Mouse (Mus musculus) spleen, postnatal 36 days (tissue): ENCODE results near the gene AC170998.1.
"Not testable (repeated sequence)": the region's sequence is repeated elsewhere in the genome, so short reads cannot be mapped to it uniquely, and the experiment has no call there.

Source experiments
- DNase-seq, 2 experiments: peaks; one replicate each; pipeline ENCODE4 v3.0.0; 2022; ENCODE audit warnings: low spot score in 2 of 2, mixed read lengths in 1 of 2

Gene AC170998.1

DNA sequence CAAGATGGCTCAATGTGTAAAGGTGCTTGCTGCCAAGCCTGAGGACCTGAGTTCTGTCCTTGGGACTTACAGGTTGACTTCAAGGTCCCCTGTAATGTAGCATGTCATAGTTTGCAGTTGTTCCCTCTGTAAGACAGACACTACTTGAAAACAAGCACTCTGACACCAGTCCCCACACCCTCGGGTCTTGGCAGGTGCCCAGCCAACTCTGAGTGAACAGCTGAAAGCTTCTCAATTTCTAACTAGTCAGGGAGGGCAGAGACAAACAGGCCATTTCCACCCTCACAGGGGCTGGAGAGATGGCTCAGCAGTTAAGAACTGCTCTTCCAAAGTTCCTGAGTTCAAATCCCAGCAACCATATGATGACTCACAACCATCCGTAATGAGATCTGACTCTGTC, 31.6 kb downstream of the AC170998.1 start:
- no peak for DNase-seq

DNA sequence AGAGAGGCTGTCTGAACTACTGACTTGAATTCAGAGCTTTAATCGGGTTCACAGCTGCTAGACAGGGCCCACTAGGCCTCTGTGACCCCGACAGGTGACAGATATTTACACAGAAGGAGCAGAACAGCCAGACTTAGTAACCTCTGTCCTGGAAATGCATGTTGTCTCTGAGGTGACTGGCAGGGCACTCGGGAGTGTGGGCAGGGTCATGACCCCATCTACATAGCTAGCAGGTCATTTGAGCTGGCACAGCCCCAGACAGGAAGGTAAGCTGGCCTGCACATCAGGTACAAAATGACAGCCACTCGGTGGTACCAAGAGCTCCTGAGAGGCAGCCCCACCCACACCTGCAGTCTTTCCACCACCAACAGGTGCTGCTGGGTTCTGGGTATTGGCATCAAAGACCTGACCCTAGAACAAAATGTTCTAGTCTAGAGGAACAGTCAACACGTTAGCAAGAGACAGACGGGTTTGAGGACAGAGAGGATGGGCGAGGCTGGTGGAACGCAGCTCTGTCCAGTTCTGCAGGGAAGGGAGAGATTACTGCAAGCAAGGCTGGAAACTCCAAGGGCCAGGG, 34.9 kb downstream of the AC170998.1 start:
- no peak for DNase-seq

DNA sequence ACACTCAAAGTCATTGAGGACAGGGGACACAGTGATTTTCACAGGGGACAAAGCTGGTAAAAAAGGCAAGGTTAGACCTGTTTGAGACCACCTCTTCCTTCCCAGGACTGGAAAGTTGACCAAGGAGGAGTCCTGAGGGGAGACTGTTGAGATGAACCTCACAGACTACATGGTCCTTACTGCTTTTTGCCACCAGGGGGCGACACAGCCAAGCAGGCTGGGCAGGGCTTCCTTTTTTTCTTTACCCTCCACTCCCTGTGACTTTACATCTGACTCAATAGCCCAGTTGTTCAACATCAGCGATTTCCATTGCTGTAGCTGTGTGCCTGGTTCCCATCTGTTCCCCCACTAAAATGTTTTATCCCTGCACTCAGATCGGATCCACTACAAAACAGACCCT, 36.0 kb downstream of the AC170998.1 start:
- DNase-seq = peak; percentile 60 to 69

DNA sequence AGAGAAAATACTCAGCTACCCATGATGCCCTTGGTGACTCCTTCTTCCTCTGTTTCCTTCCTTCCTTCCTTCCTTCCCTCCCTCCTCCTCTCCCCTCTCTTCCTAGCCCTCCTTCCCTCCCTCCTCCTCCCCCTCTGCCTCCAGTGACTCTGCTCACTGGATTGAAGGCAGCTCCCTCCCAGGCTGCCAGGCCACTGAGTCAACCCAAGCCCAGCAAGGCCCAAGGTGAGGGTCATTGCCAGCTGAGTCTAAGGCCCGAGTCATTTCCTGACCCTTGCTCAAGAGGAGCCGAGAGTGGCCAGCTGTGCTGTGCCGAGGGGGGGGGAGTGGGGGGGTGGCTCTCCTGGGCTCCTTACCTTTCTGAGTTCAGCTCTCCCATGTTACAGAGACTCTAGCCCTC, 40.3 kb downstream of the AC170998.1 start:
- DNase-seq = no peak

DNA sequence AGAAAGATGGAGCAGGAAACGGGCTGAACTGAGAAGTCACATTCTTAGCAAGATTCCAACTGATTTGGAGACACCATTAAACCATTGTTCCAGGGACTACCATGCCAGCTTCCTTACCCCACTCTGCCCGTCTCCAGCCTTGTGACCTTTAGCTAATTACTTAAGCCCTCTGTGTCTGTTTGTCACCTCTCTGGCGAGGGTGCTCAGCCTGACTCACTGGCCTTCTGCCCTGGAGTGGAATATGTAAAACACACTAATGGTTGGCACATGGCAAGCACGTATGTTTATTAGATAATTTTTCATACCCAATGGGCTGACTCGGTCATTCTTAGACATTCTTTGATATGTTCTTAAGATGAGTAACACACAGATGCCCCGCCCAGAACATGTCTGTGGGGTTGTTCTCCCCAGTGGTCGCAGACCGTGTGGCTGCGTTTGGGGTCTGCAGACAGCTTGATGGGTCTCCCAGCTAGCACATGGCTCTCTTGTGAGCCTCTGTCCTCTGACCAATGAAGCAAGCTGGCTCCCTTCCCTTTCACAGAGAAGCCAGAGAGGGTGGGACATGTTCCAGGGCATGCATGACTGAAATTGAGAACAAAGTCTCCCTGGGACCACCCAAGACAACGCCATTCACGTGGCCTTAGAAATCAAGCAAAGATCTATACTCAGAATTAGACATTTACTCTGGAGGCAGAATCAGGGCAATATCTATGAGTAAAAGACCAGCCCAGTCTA, 41.1 kb downstream of the AC170998.1 start:
- no peak for DNase-seq

DNA sequence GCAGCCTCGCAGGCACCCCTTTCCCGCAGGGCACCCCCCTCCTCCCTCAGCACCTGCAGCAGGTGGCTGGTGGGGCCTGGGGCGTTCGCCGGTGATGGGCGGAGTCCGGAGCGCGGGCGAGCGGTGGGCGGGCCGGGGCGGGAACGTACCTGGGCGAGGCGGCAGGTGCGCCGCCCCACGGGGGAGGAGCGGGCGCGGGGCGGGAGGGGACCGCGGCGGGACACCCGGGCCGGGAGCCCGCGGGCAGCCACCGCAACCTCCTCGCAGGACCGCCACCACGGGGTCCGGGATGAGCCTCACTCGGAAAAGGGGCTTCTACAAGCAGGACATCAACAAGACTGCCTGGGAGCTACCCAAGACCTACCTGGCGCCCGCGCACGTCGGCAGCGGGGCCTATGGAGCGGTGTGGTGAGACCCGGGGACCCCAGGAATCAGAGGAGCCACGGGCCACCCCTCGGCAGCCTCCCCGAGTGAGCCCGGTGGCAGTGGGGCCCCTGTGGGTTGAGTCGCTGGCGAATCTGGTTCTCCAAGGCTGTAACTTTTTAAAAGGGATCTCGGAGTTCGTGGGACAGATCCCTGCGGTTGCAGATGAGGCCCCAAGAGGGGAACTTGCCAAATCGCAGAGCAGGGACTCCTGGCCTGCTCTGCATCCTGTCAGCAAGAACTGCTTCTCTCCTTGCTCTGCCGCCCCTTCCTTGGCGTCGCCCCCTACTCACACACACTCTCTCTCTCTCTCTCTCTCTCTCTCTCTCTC, 43.4 kb downstream of the AC170998.1 start, which contains the start of gene Mapk13:
Mapk13 (plus strand) TSS at position 177 of the 754 bp plus-strand sequence.
- peak in 1 of 2 experiments; percentile 19 for DNase-seq

DNA sequence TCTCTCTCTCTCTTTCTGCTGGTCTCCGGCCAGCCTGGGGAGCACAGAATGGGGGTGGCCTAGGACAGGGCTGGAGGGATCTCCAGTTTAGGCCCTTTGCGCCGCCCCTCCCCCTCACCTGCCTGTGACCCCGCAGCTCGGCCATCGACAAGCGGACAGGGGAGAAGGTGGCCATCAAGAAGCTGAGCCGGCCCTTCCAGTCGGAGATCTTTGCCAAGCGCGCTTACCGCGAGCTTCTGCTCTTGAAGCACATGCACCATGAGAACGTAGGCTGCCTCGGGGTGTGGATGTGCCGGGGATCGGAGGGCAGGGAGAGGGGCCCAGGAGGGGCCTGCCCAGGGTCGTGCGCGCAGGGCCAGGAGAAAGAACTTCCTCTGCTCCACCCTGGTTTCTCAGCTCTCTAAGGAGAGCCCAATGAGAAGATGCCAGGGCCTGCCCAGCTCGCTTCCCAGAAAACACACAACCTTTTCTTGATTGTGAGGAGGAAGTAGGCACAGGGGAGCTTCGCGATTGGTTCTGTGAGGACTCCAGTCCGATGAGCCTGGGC, 44.1 kb downstream of the AC170998.1 start:
- no peak for DNase-seq

DNA sequence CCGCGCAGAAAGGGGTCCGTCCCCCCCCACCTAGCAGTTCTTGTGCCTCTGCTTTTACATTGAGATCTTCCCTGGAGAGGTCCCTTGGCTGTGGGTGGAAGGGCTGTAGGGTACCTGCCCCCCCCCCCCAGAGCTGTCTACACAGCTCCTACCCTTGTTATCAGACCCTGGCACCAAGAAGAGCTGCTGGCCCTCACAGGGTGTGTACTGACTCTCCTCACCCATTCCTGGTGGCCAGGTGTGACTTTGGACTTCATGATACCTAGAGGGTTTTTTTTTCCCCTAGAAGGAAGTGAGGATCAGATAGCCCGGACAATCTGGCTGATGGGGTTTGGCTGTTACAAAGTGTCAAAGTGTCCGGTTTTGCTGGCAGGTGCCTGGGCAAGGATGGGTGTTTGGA, 45.4 kb downstream of the AC170998.1 start:
- DNase-seq = no peak

DNA sequence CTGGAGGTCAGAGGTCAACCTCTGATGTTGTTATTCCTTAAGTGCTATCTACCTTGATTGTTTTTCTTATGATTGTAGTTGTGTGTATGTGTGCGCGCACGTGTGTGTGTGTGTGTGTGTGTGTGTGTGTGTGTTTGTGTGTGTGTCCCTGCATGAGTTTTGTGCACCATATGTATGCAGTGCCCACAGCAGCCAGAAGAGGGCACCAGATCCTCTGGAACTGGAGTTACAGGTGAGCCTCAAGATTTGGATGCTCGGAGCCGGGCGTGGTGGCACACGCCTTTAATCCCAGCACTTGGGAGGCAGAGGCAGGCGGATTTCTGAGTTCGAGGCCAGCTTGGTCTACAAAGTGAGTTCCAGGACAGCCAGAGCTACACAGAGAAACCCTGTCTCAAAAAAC, 48.4 kb downstream of the AC170998.1 start:
- not testable (repeated sequence) for DNase-seq

DNA sequence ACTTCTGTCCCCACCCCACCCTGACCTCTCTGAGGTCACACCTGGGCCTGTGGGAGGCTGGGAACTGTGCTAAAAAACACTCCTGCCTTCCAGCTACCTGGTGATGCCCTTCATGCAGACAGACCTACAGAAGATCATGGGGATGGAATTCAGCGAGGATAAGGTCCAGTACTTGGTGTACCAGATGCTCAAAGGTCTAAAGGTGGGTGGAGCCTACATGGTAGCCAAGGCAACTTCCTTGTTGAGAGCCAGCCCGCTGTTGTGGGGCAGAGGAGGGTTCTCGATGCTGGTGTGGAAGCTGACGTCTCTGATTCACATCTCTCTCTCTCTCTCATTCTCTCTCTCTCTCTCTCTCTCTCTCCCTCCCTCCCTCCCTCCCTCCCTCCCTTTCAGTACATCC, 49.3 kb downstream of the AC170998.1 start:
- DNase-seq = no peak
